Mouse (Mus musculus): ENCODE results near the gene Casd1. TPM values are rescaled to one million over a fixed set of nuclear protein-coding genes. Genes with fewer than 3 reads are reported as not detected.

The Casd1 gene
- polyA plus RNA-seq, 1 experiment from 2014 or later, result 45.3 TPM

DNA sequence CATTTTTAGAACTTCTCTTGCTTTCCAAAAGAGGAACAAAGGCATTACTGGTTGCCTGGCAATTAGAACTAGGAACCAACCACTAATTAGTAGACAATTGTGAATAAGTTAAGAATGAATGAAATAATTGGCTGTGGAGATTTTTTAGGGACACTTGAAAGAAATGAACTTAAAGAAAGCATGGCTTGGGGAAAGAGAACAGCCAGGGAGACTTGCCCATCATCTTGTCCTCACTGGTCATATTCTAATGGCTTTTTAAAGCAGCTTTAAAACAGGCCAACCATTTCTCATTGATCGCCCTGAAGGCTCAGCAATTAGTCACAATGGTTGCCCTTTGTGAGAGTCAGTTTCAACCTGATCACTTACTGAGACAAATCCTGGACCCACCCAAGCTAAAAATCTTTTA is 76.7 kb downstream of the Casd1 start:
- Histone ChIP-seq H3K36me3 (0 out of 2 replicates have a peak, but pooled peaks cover 2% of the 10 kb centered on the region), H3K4me2 (replicated peaks) (no peak overlapping the region), H3K9ac (no peak overlapping the region), H3K9me3 (replicated peaks) (no peaks in the 10 kb centered on the region), H3K27me3 (no peaks in the 10 kb centered on the region), H3K4me3 (no peak overlapping the region), H3K4me1 (peaks cover 9% of the 10 kb centered on the region), H3K27ac (no peak overlapping the region)
- WGBS, result 55% methylated on average over 1 of the region's 1 CpGs
- ATAC-seq (ENCODE audit: low FRiP score), result 0 out of 2 replicates have a peak, but pooled peaks have one; percentile 6

DNA sequence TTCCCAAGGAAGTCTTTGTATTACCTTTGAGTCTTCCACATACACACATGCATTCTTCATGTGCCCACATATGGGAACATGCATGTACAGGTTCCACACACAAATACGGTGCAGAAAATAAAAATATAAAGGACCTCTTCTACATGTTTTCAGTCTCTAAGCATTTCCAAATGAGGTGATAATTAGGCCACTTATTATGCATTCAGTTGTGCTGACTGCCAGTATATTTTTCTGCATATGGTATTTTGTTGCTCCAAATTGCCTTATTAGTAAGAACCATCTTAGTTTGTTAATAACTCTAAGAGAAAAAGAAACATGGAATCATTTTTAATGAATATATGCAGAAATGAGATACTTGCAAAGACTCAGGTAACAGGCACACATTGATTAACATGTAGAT is 79.3 kb downstream of the Casd1 start:
- no peak for ATAC-seq (ENCODE audit: low FRiP score)
- WGBS, result 89% methylated on average over 1 of the region's 1 CpGs
- Histone ChIP-seq H3K4me2 (replicated peaks) (no peak overlapping the region), H3K9ac (no peak overlapping the region), H3K4me3 (no peak overlapping the region), H3K27me3 (no peaks in the 10 kb centered on the region), H3K9me3 (replicated peaks) (no peaks in the 10 kb centered on the region), H3K27ac (no peak overlapping the region), H3K36me3 (no peaks in the 10 kb centered on the region), H3K4me1 (peaks cover 9% of the 10 kb centered on the region)

- WGBS, result 86% methylated on average over 4 of the region's 4 CpGs
- Histone ChIP-seq H3K9me3 (replicated peaks) (no peaks in the 10 kb centered on the region), H3K27ac (no peak overlapping the region), H3K4me1 (peaks cover 9% of the 10 kb centered on the region), H3K9ac (no peak overlapping the region), H3K36me3 (no peaks in the 10 kb centered on the region), H3K4me3 (no peak overlapping the region), H3K4me2 (replicated peaks) (no peak overlapping the region), H3K27me3 (no peaks in the 10 kb centered on the region)
- ATAC-seq (ENCODE audit: low FRiP score), result no peak
Measured at GRCm38 (mm10) chr6:4680576-4680975, 79.9 kb downstream of the Casd1 start.

GRCm38 (mm10) chr6:4684706-4685340 is 84.2 kb downstream of the Casd1 start:
- H3K4me1 ChIP-seq, result peaks cover 2% of the 10 kb centered on the region; the same call in 1 of the 2 replicates
- no peaks in the 10 kb centered on the region for H3K9me3 ChIP-seq (replicated peaks)
- no peak overlapping the region for H3K4me3 ChIP-seq
- no peaks in the 10 kb centered on the region for H3K36me3 ChIP-seq
- H3K4me2 ChIP-seq (replicated peaks), result no peak overlapping the region
- ATAC-seq (ENCODE audit: low FRiP score), result no peak
- no peak overlapping the region for H3K9ac ChIP-seq
- WGBS, result 68% methylated on average over 10 of the region's 10 CpGs
- no peak overlapping the region for H3K27ac ChIP-seq
- no peaks in the 10 kb centered on the region for H3K27me3 ChIP-seq

GRCm38 (mm10) chr6:4690438-4690837 is 89.8 kb downstream of the Casd1 start:
- no peaks in the 10 kb centered on the region for H3K4me1 ChIP-seq
- H3K9me3 ChIP-seq (replicated peaks), result no peaks in the 10 kb centered on the region
- H3K9ac ChIP-seq, result no peak overlapping the region
- no peak overlapping the region; the same call in 1 of the 2 replicates for H3K27ac ChIP-seq
- no peaks in the 10 kb centered on the region for H3K27me3 ChIP-seq
- peak; percentile 50; the same call in 1 of the 2 replicates for ATAC-seq (ENCODE audit: low FRiP score)
- 74% methylated on average over 4 of the region's 4 CpGs for WGBS
- no peaks in the 10 kb centered on the region for H3K36me3 ChIP-seq
- H3K4me2 ChIP-seq (replicated peaks), result no peak overlapping the region
- H3K4me3 ChIP-seq, result no peak overlapping the region

Other genes with a start within 250 kb of the Casd1 start
- gene Col1a2, start 96.0 kb upstream of the Casd1 start, polyA plus RNA-seq (2016; fragmentation: Nextera tagmentation; extraction: Ambion mirVana), result 384 and 480 TPM in 2 replicates
- 69.2 and 71.7 TPM in 2 replicates for gene Sgce, start 146.4 kb downstream of the Casd1 start, polyA plus RNA-seq (2016; fragmentation: Nextera tagmentation; extraction: Ambion mirVana)
- gene Peg10, start 146.5 kb downstream of the Casd1 start, polyA plus RNA-seq (2016; fragmentation: Nextera tagmentation; extraction: Ambion mirVana), result 8.5 and 12.5 TPM in 2 replicates